Mouse (Mus musculus) small intestine, adult 2 months (tissue): ENCODE data around the gene Meis1.

Source experiments
- CTCF ChIP-seq: fragments of 200-500 bp; IDR thresholded peaks from 2 replicates; pipeline ENCODE4 v1.5.1; 2012; ENCODE audit warnings: low read depth, mild to moderate bottlenecking, control low read depth, inconsistent platforms, low read length, moderate library complexity, mixed read lengths; ENCODE audit not compliant: insufficient replicate concordance, insufficient read length; ENCODE audit errors: extremely low read depth
- POLR2A ChIP-seq: fragments of 200-500 bp; IDR thresholded peaks from 2 replicates; pipeline ENCODE4 v1.6.1; 2012; ENCODE audit warnings: low read depth, mild to moderate bottlenecking, control low read depth, inconsistent platforms, low read length, moderate library complexity

GRCm38 (mm10) chr11:18944209-18944608 lies 74.6 kb downstream of the Meis1 start:
- no peak for TF ChIP-seq CTCF
- no peak for TF ChIP-seq POLR2A
